Mouse (Mus musculus) C2C12 (cell line): ENCODE measurements around the gene Wipi2.

Experiments
- CEBPB ChIP-seq: IDR thresholded peaks from one replicate; pipeline ENCODE4 v1.6.1; 2011; ENCODE audit warnings: low read depth, mild to moderate bottlenecking, control low read depth, moderate library complexity
- CTCF ChIP-seq: IDR thresholded peaks from one replicate; pipeline ENCODE4 v1.5.1; 2011; ENCODE audit not compliant: control insufficient read depth, insufficient read depth, insufficient read length
- FOSL1 ChIP-seq: IDR thresholded peaks from one replicate; pipeline ENCODE4 v1.8.0; 2011; ENCODE audit warnings: mild to moderate bottlenecking, low read length; ENCODE audit not compliant: poor library complexity, insufficient read depth, severe bottlenecking
- MAX ChIP-seq: IDR thresholded peaks from one replicate; pipeline ENCODE4 v1.6.1; 2011; ENCODE audit warnings: mild to moderate bottlenecking, control low read depth
- MYOD1 ChIP-seq: IDR thresholded peaks from one replicate; pipeline ENCODE4 v1.6.1; 2011; ENCODE audit warnings: low read depth; ENCODE audit not compliant: control insufficient read depth, insufficient read length
- MYOG ChIP-seq: IDR thresholded peaks from one replicate; pipeline ENCODE4 v1.6.1; 2011; ENCODE audit not compliant: control insufficient read depth, insufficient read length; ENCODE audit errors: extremely low read depth
- USF1 ChIP-seq: IDR thresholded peaks from one replicate; pipeline ENCODE4 v1.6.1; 2011; ENCODE audit warnings: low read depth, mild to moderate bottlenecking, control low read depth, moderate library complexity

GRCm38 (mm10) chr5:142581517-142581916, 46.0 kb upstream of the Wipi2 start:
- TF ChIP-seq CTCF (peak; percentile 60), FOSL1 (no peak), CEBPB (no peak), MYOG (no peak), USF1 (no peak), MAX (no peak), MYOD1 (no peak)
